Mouse (Mus musculus) ES-E14 (cell line): ENCODE results near the gene Tiam1. TPM values are rescaled to one million over a fixed set of nuclear protein-coding genes. Genes with fewer than 3 reads are reported as not detected.

Source experiments
- DNase-seq: peaks from one replicate; pipeline ENCODE4 v3.0.0-alpha.2; 2013; ENCODE audit warnings: low read depth, low spot score
- H3K27ac ChIP-seq: 2 replicates; pipeline ENCODE4 v1.5.1; 2012; ENCODE audit warnings: low read depth, mild to moderate bottlenecking, low read length, moderate library complexity, mixed read lengths; ENCODE audit not compliant: poor library complexity, insufficient read depth, severe bottlenecking
- H3K36me3 ChIP-seq: 2 replicates; pipeline ENCODE4 v1.6.1; 2012; ENCODE audit warnings: mild to moderate bottlenecking, low read length, moderate library complexity, mixed read lengths; ENCODE audit not compliant: control insufficient read depth, poor library complexity, insufficient read depth, severe bottlenecking
- H3K4me1 ChIP-seq, 2 experiments: fragments of 150-350 bp in 1 of 2; sonication (generic) in 1 of 2; 2 replicates each; pipeline ENCODE4 v1.6.1; 2012; ENCODE audit warnings: low read length in 2 of 2, mild to moderate bottlenecking in 1 of 2, mixed read lengths in 1 of 2; ENCODE audit not compliant: control insufficient read depth in 2 of 2, insufficient read depth in 2 of 2, poor library complexity in 1 of 2
- H3K4me3 ChIP-seq, 2 experiments: fragments of 150-350 bp in 1 of 2; sonication (generic) in 1 of 2; 2 replicates each; pipeline ENCODE4 v1.5.1; 2012; ENCODE audit warnings: low read length in 2 of 2, low read depth in 1 of 2, mild to moderate bottlenecking in 1 of 2, mixed read lengths in 1 of 2; ENCODE audit not compliant: insufficient read depth in 1 of 2, poor library complexity in 1 of 2, severe bottlenecking in 1 of 2
- H3K9ac ChIP-seq: 2 replicates; pipeline ENCODE4 v1.6.1; 2012; ENCODE audit warnings: low read depth, mild to moderate bottlenecking, low read length, mixed read lengths; ENCODE audit not compliant: poor library complexity, insufficient read depth, severe bottlenecking
- H3K9me3 ChIP-seq: fragments of 150-350 bp; sonication (generic); 2 replicates; pipeline ENCODE4 v1.6.1; 2012; ENCODE audit warnings: low read depth, mild to moderate bottlenecking, low read length; ENCODE audit not compliant: control insufficient read depth, insufficient read depth
- CHD2 ChIP-seq: IDR thresholded peaks from 2 replicates; pipeline ENCODE4 v1.6.1; 2014; ENCODE audit warnings: mild to moderate bottlenecking, low read depth, low read length, inconsistent platforms
- HCFC1 ChIP-seq: IDR thresholded peaks from 2 replicates; pipeline ENCODE4 v1.6.1; 2012; ENCODE audit warnings: low read length, inconsistent platforms, borderline replicate concordance; ENCODE audit not compliant: insufficient read depth
- MAFK ChIP-seq: IDR thresholded peaks from 2 replicates; pipeline ENCODE4 v1.6.1; 2014; ENCODE audit warnings: mild to moderate bottlenecking, low read depth, low read length, inconsistent platforms; ENCODE audit not compliant: insufficient read depth
- ZC3H11A ChIP-seq: IDR thresholded peaks from 2 replicates; pipeline ENCODE4 v1.6.1; 2012; ENCODE audit warnings: low read depth, mild to moderate bottlenecking, inconsistent platforms, low read length, borderline replicate concordance
- ZNF384 ChIP-seq: IDR thresholded peaks from 2 replicates; pipeline ENCODE4 v1.6.1; 2012; ENCODE audit warnings: low read depth, low read length, inconsistent platforms
- in situ Hi-C, 2 experiments: fragments of 600-800 bp; cut with MboI; formaldehyde crosslinking; loops; one replicate each; pipeline ENCODE4 v1.15.1; 2025; ENCODE audit warnings: low sequenced_read_pairs in 2 of 2, inconsistent platforms in 1 of 2; ENCODE audit not compliant: unreplicated experiment in 2 of 2
- total RNA-seq: library from RNA; depleted of rRNA; stranded (reverse); fragments of 300-350 nt; gene quantifications from 2 replicates; pipeline ENCODE4 v1.2.3, GENCODE M21; 2012

Tiam1 gene
- total RNA-seq, 1 experiment: 15.7 TPM

- no peak overlapping the region for H3K9ac ChIP-seq
- no peak for DNase-seq
- no peaks in the 10 kb centered on the region for H3K36me3 ChIP-seq
- H3K4me3 ChIP-seq: no peak overlapping the region
- in situ Hi-C loops: no loop called here
- H3K27ac ChIP-seq: no peak overlapping the region
- no peaks in the 10 kb centered on the region for H3K9me3 ChIP-seq
- no peak for TF ChIP-seq ZNF384
- TF ChIP-seq HCFC1: no peak
- no peak for TF ChIP-seq MAFK
- no peak for TF ChIP-seq CHD2
- no peak for TF ChIP-seq ZC3H11A
- peaks cover 3% of the 10 kb centered on the region in 2 experiments for H3K4me1 ChIP-seq
Observed at GRCm38 (mm10) chr16:90014596-90014995, 129.0 kb downstream of the Tiam1 start.

- H3K36me3 ChIP-seq: no peaks in the 10 kb centered on the region; the same call in 1 of the 2 replicates
- peak overlapping the region; percentile 4; the same call in 1 of the 2 replicates for H3K9ac ChIP-seq
- peak overlapping the region; percentile 22 to 31; a peak in 3 of 4 replicates for H3K4me3 ChIP-seq
- peaks cover 3% of the 10 kb centered on the region in 2 experiments; a peak in 3 of 4 replicates for H3K4me1 ChIP-seq
- H3K27ac ChIP-seq: no peak overlapping the region
- H3K9me3 ChIP-seq: no peaks in the 10 kb centered on the region
- TF ChIP-seq ZC3H11A: no peak
- no peak for TF ChIP-seq HCFC1
- no peak for TF ChIP-seq ZNF384
- no peak for TF ChIP-seq CHD2
- no peak for TF ChIP-seq MAFK
- no peak for DNase-seq
- in situ Hi-C loops: no loop called here
Observed at GRCm38 (mm10) chr16:90011521-90012181, 131.9 kb downstream of the Tiam1 start.

GRCm38 (mm10) chr16:90008504-90008903, 135.1 kb downstream of the Tiam1 start:
- H3K4me1 ChIP-seq: peaks cover 3% of the 10 kb centered on the region in 2 experiments; a peak in 3 of 4 replicates
- no peak overlapping the region for H3K27ac ChIP-seq
- no peaks in the 10 kb centered on the region for H3K9me3 ChIP-seq
- no peak for DNase-seq
- no peaks in the 10 kb centered on the region; the same call in 1 of the 2 replicates for H3K36me3 ChIP-seq
- no peak for TF ChIP-seq CHD2
- no peak for TF ChIP-seq ZNF384
- TF ChIP-seq ZC3H11A: no peak
- TF ChIP-seq HCFC1: no peak
- TF ChIP-seq MAFK: no peak
- no peak overlapping the region for H3K9ac ChIP-seq
- H3K4me3 ChIP-seq: no peak overlapping the region
- in situ Hi-C loops: no loop called here

- no peak overlapping the region for H3K4me3 ChIP-seq
- H3K9ac ChIP-seq: no peak overlapping the region
- peaks cover 3% of the 10 kb centered on the region in 2 experiments; a peak in 3 of 4 replicates for H3K4me1 ChIP-seq
- TF ChIP-seq ZNF384 (no peak), MAFK (no peak), ZC3H11A (no peak)
- DNase-seq: no peak
- no peak overlapping the region for H3K27ac ChIP-seq
- in situ Hi-C loops: no loop called here
- H3K9me3 ChIP-seq: no peaks in the 10 kb centered on the region
- no peaks in the 10 kb centered on the region; the same call in 1 of the 2 replicates for H3K36me3 ChIP-seq
Observed at GRCm38 (mm10) chr16:90007391-90007977, 136.1 kb downstream of the Tiam1 start.

GRCm38 (mm10) chr16:90003556-90003955, 140.0 kb downstream of the Tiam1 start:
- Histone ChIP-seq H3K9me3 (peaks cover 4% of the 10 kb centered on the region; the same call in 1 of the 2 replicates), H3K9ac (no peak overlapping the region), H3K27ac (no peak overlapping the region), H3K36me3 (no peaks in the 10 kb centered on the region), H3K4me3 (no peak overlapping the region), H3K4me1 (no peaks in the 10 kb centered on the region)
- no peak for DNase-seq
- in situ Hi-C loops: no loop called here
- TF ChIP-seq CHD2 (no peak), MAFK (no peak), ZC3H11A (no peak), HCFC1 (no peak), ZNF384 (no peak)
